Mouse (Mus musculus) hindbrain, postnatal 0 days (tissue): Measurements from ENCODE around the gene Cmah. TPM values are rescaled to one million over a fixed set of nuclear protein-coding genes. Genes with fewer than 3 reads are reported as not detected.

Experiments
- ATAC-seq: fragments of 200-750 bp; cut with Nextera tagmentation; 2 replicates; pipeline ENCODE4 v1.8.0; 2017; ENCODE audit warnings: mild to moderate bottlenecking, moderate TSS enrichment, moderate library complexity
- DNase-seq: peaks from one replicate; pipeline ENCODE4 v3.0.0-alpha.2; 2015; ENCODE audit warnings: low spot score
- H3K27ac ChIP-seq: fragments of 300-500 bp; sonication (generic); 2 replicates; pipeline ENCODE4 v1.5.1; 2014; ENCODE audit warnings: mild to moderate bottlenecking
- H3K27me3 ChIP-seq: fragments of 300-500 bp; sonication (generic); 2 replicates; pipeline ENCODE4 v1.6.1; 2014; ENCODE audit warnings: low read length, mixed read lengths; ENCODE audit not compliant: insufficient read depth
- H3K36me3 ChIP-seq: fragments of 300-500 bp; sonication (generic); 2 replicates; pipeline ENCODE4 v1.6.1; 2014; ENCODE audit warnings: low read length, mixed read lengths; ENCODE audit not compliant: insufficient read depth
- H3K4me1 ChIP-seq: fragments of 300-500 bp; sonication (generic); 2 replicates; pipeline ENCODE4 v1.6.1; 2014; ENCODE audit warnings: antibody characterized with exemption, low read length, mixed read lengths; ENCODE audit not compliant: insufficient read depth
- H3K4me2 ChIP-seq: fragments of 300-500 bp; sonication (generic); 2 replicates; pipeline ENCODE4 v1.6.1; 2014; ENCODE audit warnings: low read depth, mild to moderate bottlenecking, low read length, moderate library complexity, mixed read lengths
- H3K4me3 ChIP-seq: fragments of 300-500 bp; sonication (generic); 2 replicates; pipeline ENCODE4 v1.5.1; 2014; ENCODE audit warnings: low read length
- H3K9ac ChIP-seq: fragments of 300-500 bp; sonication (generic); replicated peaks from 2 replicates; pipeline ENCODE4 v1.6.1; 2014; ENCODE audit warnings: mild to moderate bottlenecking, low read length, moderate library complexity, mixed read lengths
- H3K9me3 ChIP-seq: fragments of 300-500 bp; sonication (generic); 2 replicates; pipeline ENCODE4 v1.6.1; 2016; ENCODE audit warnings: low read length, mixed read lengths
- CTCF ChIP-seq: IDR thresholded peaks from 2 replicates; pipeline ENCODE4 v1.5.1; 2016; ENCODE audit warnings: antibody characterized with exemption, control low read depth, low read depth
- WGBS: fragments of 180-500 bp; shearing (Covaris S2); extraction: QIAGEN DNeasy Blood & Tissue Kit; methylation state at CpG from one replicate; pipeline ENCODE4 v1.1.7; 2014; 5-methylcytosine and 5-hydroxymethylcytosine counted together
- polyA plus RNA-seq: library from polyadenylated mRNA; unstranded; fragments of >200 nt; fragmentation: Nextera tagmentation; extraction: Ambion mirVana; gene quantifications from 2 replicates; pipeline ENCODE4 v1.2.1, GENCODE M21; 2015
- total RNA-seq: library from RNA; depleted of rRNA; stranded (reverse); fragments of >200 nt; gene quantifications from 2 replicates; pipeline ENCODE4 v1.2.3, GENCODE M21; 2014

Cmah gene
- total and polyA plus RNA-seq, 2 experiments from 2014 or later = under 0.01 to 0.16 TPM

DNA sequence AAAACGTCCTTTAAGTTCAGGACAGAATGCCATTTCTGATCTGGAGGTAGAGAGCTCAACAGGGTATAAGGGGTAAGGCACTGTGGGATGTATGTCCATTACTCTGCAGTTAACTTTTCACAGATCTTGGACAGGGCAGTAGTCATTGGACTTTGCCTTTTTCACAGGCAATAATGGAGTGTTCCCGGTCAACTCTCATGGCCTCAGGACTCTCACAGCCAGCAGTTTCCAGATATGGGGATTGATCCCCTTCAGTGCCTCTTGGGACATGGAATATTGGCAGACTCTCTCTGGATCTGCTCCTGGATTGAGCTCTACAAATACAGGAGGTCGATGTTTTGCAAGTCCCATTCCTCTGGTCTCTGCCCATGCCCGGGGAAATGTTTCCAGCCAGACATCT, 2.9 kb downstream of the Cmah start:
- H3K9ac ChIP-seq = no peak overlapping the region
- no peak overlapping the region for H3K4me2 ChIP-seq
- H3K27me3 ChIP-seq = no peaks in the 10 kb centered on the region
- no peaks in the 10 kb centered on the region for H3K4me1 ChIP-seq
- no peak overlapping the region for H3K27ac ChIP-seq
- no peak for ATAC-seq
- DNase-seq = no peak
- WGBS = 84% methylated on average over 4 of the region's 4 CpGs
- TF ChIP-seq CTCF = no peak
- H3K36me3 ChIP-seq = no peaks in the 10 kb centered on the region
- no peaks in the 10 kb centered on the region for H3K9me3 ChIP-seq
- H3K4me3 ChIP-seq = no peak overlapping the region

DNA sequence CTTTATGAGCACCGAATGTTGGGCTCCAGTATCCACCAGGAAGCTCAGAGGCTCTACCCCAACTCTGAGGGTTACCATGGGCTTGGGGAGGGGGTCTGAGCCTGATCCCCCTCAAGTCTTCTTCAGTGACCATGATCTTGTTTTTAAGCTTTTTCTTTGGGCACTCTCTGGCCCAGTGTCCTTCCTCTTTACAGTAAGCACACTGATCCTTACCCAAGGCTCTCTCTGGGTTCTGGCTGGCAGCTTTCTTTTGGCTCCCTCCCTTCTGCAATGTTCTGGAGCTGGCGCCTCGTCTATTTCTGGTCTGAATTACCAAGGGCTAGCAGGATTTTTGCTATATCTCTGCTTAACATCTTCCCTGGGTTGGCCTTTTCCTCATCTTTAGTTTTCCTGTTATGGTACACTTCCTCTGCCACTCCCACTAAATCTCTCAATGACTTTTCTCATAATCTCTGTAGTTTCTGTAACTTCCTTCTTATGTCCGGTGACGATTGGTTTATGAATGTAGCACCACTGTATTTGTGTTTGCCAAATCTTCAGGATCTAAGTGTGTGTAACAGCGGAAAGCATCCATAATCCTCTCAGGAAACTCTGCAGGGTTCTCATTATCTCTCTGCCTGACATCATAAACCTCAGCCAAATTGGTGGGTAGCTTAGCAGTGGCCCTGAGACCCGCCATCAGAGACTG, 3.8 kb downstream of the Cmah start:
- H3K9me3 ChIP-seq = no peaks in the 10 kb centered on the region
- no peak for ATAC-seq

DNA sequence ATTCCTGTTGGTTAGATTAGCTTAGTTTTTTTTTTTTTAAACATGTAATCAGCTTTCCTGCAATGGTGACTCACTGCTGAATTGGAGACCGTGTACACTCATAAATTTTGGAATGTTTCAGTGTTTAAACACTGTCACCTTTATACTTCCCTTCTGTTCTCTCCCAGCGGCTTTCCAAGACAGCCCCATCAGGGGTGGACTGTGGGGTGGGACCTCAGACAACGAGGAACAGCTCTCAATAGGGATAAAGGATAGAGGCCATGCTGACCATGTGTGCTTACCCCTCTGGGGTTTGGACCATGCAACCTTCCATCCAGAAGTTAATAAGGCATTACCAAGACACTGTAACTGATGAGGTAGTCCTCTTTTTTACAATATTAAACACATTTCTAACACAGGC, 5.3 kb downstream of the Cmah start:
- 63% methylated on average over 3 of the region's 3 CpGs for WGBS

More for the DNA sequence above, 3.8 kb downstream of the Cmah start:
- no peak for DNase-seq
- TF ChIP-seq CTCF = no peak
- no peaks in the 10 kb centered on the region for H3K4me1 ChIP-seq
- WGBS = 68% methylated on average over 7 of the region's 7 CpGs
- H3K36me3 ChIP-seq = no peaks in the 10 kb centered on the region
- no peak overlapping the region for H3K27ac ChIP-seq
- no peak overlapping the region for H3K9ac ChIP-seq
- H3K4me2 ChIP-seq = no peak overlapping the region
- H3K4me3 ChIP-seq = no peak overlapping the region
- H3K27me3 ChIP-seq = no peaks in the 10 kb centered on the region

DNA sequence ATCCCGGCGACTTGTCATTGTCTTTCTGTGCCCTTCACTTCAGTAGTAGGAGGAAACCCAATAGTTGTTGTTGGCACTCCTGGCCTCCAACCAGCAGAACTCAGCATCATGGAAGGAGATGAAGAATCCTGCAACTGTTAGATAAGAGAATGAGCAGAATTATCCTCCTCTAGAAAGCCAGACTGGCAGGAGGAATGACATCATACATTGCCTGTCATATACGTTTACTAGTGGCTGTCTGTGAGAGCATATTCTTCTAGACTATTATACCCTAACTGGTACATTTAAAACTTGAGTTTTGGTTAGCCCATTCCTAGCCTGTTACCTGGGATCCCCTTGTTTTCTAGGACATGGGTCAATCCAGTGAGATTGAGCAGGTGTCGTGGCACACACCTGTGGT, 9.6 kb downstream of the Cmah start:
- no peaks in the 10 kb centered on the region for H3K9me3 ChIP-seq
- no peak overlapping the region for H3K4me3 ChIP-seq
- H3K27ac ChIP-seq = no peak overlapping the region
- TF ChIP-seq CTCF = no peak
- H3K4me1 ChIP-seq = no peaks in the 10 kb centered on the region
- ATAC-seq (no peak), DNase-seq (no peak)
- H3K9ac ChIP-seq = no peak overlapping the region
- no peak overlapping the region for H3K4me2 ChIP-seq
- no peaks in the 10 kb centered on the region for H3K27me3 ChIP-seq
- H3K36me3 ChIP-seq = no peaks in the 10 kb centered on the region
- WGBS = 85% methylated on average over 4 of the region's 4 CpGs

More for the DNA sequence above, 5.3 kb downstream of the Cmah start:
- H3K4me2 ChIP-seq = no peak overlapping the region
- TF ChIP-seq CTCF = no peak
- H3K27ac ChIP-seq = no peak overlapping the region
- no peak overlapping the region for H3K4me3 ChIP-seq
- ATAC-seq (no peak), DNase-seq (no peak)
- H3K9ac ChIP-seq = no peak overlapping the region
- H3K27me3 ChIP-seq = no peaks in the 10 kb centered on the region
- H3K36me3 ChIP-seq = no peaks in the 10 kb centered on the region
- H3K9me3 ChIP-seq = no peaks in the 10 kb centered on the region
- no peaks in the 10 kb centered on the region for H3K4me1 ChIP-seq

DNA sequence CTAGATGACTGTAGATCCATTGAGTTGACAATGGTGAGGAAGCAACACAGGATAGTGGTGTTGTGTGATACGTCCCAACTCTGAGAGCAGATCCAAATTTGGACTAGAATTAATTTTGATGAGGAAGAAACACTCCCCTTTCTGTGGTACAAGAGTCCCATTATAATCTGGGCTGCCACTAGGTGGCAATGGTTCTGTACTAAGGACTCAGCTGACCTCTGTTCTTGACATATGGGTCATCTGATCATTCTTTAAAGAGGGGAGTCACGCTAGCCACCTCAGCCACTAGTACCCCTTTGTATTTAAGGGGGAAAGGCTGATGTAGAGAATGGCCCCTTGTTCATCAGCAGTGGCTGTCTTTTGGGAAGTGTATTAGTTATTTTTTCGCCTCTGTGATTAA, 10.7 kb downstream of the Cmah start:
- peak; percentile 34 for DNase-seq

DNA sequence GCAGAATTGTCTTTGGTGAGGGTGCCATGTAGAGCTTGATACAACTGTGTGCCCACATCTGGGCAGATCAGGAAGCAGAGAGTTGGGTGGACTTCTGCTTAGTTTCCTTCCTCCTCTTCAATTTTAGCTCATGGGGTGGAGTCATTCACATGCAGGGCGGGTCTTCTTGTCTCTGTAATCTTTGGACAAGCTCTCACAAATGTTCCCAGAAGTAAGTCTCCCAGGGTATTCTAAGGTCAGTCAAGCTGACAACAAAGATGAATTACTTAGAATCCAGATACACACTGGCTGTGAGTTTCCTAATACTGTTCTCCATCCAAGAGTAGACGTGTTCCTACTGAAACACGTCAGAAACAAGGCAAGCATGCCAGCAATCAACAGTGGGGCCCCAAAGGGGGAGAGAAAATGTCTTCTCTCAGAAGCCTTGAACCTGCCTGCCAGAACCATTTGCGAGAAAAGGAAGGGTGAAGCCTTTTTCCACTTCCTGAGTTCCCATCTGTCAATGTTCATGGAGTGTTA, 11.2 kb downstream of the Cmah start:
- ATAC-seq = no peak
- Histone ChIP-seq H3K4me2 (no peak overlapping the region), H3K9ac (no peak overlapping the region), H3K9me3 (no peaks in the 10 kb centered on the region), H3K27me3 (no peaks in the 10 kb centered on the region), H3K27ac (no peak overlapping the region), H3K4me3 (no peak overlapping the region), H3K36me3 (no peaks in the 10 kb centered on the region), H3K4me1 (no peaks in the 10 kb centered on the region)
- TF ChIP-seq CTCF = no peak
- DNase-seq = no peak
- WGBS = 64% methylated on average over 4 of the region's 4 CpGs

More for the DNA sequence above, 10.7 kb downstream of the Cmah start:
- no peak overlapping the region for H3K4me2 ChIP-seq
- H3K27ac ChIP-seq = no peak overlapping the region
- TF ChIP-seq CTCF = peak; percentile 67
- no peak overlapping the region for H3K9ac ChIP-seq
- no peaks in the 10 kb centered on the region for H3K36me3 ChIP-seq
- H3K9me3 ChIP-seq = no peaks in the 10 kb centered on the region
- no peak for ATAC-seq
- no peaks in the 10 kb centered on the region for H3K27me3 ChIP-seq
- no peak overlapping the region for H3K4me3 ChIP-seq
- no peaks in the 10 kb centered on the region for H3K4me1 ChIP-seq
- 54% methylated on average over 3 of the region's 3 CpGs for WGBS

DNA sequence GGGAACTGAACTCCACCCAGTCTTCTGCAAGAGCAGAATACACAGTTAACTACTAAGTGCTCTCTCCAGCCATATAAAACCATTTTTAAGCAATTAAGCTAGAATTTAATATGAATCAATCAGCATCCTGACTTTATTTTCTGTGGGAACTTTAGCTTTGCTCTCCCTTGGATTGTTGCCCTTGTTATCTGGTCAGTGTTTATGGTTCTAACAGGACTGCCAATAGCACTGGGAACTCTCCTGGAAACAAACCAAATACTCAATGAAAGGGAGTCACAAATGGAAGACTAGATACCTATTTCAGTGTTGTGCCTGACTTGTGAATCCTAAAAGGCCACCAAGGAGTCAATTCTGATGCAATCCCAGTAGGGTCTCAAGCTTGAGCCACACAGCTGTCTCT, 12.7 kb downstream of the Cmah start:
- Histone ChIP-seq H3K36me3 (no peaks in the 10 kb centered on the region), H3K9ac (no peak overlapping the region), H3K9me3 (no peaks in the 10 kb centered on the region), H3K4me1 (no peaks in the 10 kb centered on the region), H3K4me2 (no peak overlapping the region), H3K27me3 (no peaks in the 10 kb centered on the region), H3K4me3 (no peak overlapping the region), H3K27ac (no peak overlapping the region)
- DNase-seq (no peak), ATAC-seq (no peak)
- no peak for TF ChIP-seq CTCF
